Mouse (Mus musculus): ENCODE data around the gene Trpc6. TPM values are rescaled to one million over a fixed set of nuclear protein-coding genes. Genes with fewer than 3 reads are reported as not detected.

Trpc6 gene
- polyA plus RNA-seq (2015; fragmentation: Nextera tagmentation; extraction: Ambion mirVana) = 4.8 TPM in 2 replicates

- under 1% methylated on average over 44 of the region's 44 CpGs for WGBS
- ATAC-seq (ENCODE audit: borderline replicate concordance, extremely low read depth, low FRiP score, low TSS enrichment) = peak; percentile 87; the same call in 1 of the 2 replicates
- H3K27ac ChIP-seq = no peak within 1 kb of the TSS
Observed at GRCm38 (mm10) chr9:8544041-8544794, at the start of gene Trpc6. Gene Trpc6, plus strand, starts transcription at chr9:8544142.

GRCm38 (mm10) chr9:8520911-8521310 is 23.0 kb upstream of the Trpc6 start:
- ATAC-seq (ENCODE audit: borderline replicate concordance, extremely low read depth, low FRiP score, low TSS enrichment) = no peak
- no peaks in the 10 kb centered on the region for H3K9me3 ChIP-seq
- H3K4me1 ChIP-seq = no peaks in the 10 kb centered on the region
- no peak overlapping the region for H3K27ac ChIP-seq
- H3K27me3 ChIP-seq = no peaks in the 10 kb centered on the region
- no peaks in the 10 kb centered on the region for H3K36me3 ChIP-seq
- H3K4me2 ChIP-seq = no peak overlapping the region
- no peak overlapping the region for H3K4me3 ChIP-seq
- H3K9ac ChIP-seq = no peak overlapping the region

More at GRCm38 (mm10) chr9:8544041-8544794, at the start of gene Trpc6:
- H3K36me3 ChIP-seq = no peaks in the 10 kb centered on the region
- peak within 1 kb of the TSS; percentile 92 for H3K4me2 ChIP-seq
- H3K9ac ChIP-seq = peak within 1 kb of the TSS; percentile 40
- peaks cover 9% of the 10 kb centered on the region for H3K27me3 ChIP-seq
- H3K4me1 ChIP-seq = peaks cover 9% of the 10 kb centered on the region; the same call in 1 of the 2 replicates
- no peaks in the 10 kb centered on the region for H3K9me3 ChIP-seq
- H3K4me3 ChIP-seq = peak within 1 kb of the TSS; percentile 44

DNA sequence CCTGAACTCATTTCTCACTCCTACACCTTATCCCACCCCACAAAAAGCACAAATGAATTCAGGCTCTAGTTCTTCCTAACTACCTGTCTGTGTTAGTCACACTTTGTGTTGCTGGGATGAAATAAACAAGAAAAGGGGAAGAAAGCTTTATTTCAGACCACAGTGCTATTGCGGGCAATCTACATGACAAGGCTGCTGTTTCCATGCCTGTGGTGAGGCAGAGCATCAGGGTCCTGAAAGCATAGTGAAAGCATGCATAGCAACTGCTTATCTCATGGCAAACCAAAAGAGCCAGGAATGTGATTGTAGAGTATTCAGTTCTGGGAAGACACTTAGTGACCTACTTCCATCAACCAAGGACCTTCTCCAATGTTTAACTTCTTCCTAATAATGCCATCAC is 10.3 kb upstream of the Trpc6 start:
- no peaks in the 10 kb centered on the region for H3K9me3 ChIP-seq
- no peak overlapping the region for H3K27ac ChIP-seq
- 90% methylated on average over 1 of the region's 1 CpGs for WGBS

GRCm38 (mm10) chr9:8545236-8545635 is 1.3 kb downstream of the Trpc6 start:
- peaks cover 9% of the 10 kb centered on the region for H3K27me3 ChIP-seq
- no peak overlapping the region for H3K27ac ChIP-seq
- peaks cover 9% of the 10 kb centered on the region; the same call in 1 of the 2 replicates for H3K4me1 ChIP-seq
- no peaks in the 10 kb centered on the region for H3K36me3 ChIP-seq
- no peak for ATAC-seq (ENCODE audit: borderline replicate concordance, extremely low read depth, low FRiP score, low TSS enrichment)
- no peak overlapping the region for H3K9ac ChIP-seq
- H3K9me3 ChIP-seq = no peaks in the 10 kb centered on the region
- H3K4me3 ChIP-seq = peak overlapping the region; percentile 44
- 51% methylated on average over 2 of the region's 2 CpGs for WGBS
- peak overlapping the region; percentile 92; the same call in 1 of the 2 replicates for H3K4me2 ChIP-seq

More for the DNA sequence above, 10.3 kb upstream of the Trpc6 start:
- Histone ChIP-seq H3K4me3 (no peak overlapping the region), H3K27me3 (no peaks in the 10 kb centered on the region), H3K9ac (no peak overlapping the region), H3K4me1 (no peaks in the 10 kb centered on the region), H3K36me3 (no peaks in the 10 kb centered on the region), H3K4me2 (no peak overlapping the region)
- ATAC-seq (ENCODE audit: borderline replicate concordance, extremely low read depth, low FRiP score, low TSS enrichment) = no peak

- H3K9me3 ChIP-seq = no peaks in the 10 kb centered on the region
- no peak overlapping the region for H3K4me2 ChIP-seq
- WGBS = 34% methylated on average over 1 of the region's 1 CpGs
- no peaks in the 10 kb centered on the region for H3K36me3 ChIP-seq
- no peak overlapping the region for H3K4me3 ChIP-seq
- ATAC-seq (ENCODE audit: borderline replicate concordance, extremely low read depth, low FRiP score, low TSS enrichment) = no peak
- no peaks in the 10 kb centered on the region for H3K27me3 ChIP-seq
- no peak overlapping the region for H3K27ac ChIP-seq
- H3K9ac ChIP-seq = no peak overlapping the region
- no peaks in the 10 kb centered on the region for H3K4me1 ChIP-seq
Observed at GRCm38 (mm10) chr9:8558574-8558973, 14.6 kb downstream of the Trpc6 start.

DNA sequence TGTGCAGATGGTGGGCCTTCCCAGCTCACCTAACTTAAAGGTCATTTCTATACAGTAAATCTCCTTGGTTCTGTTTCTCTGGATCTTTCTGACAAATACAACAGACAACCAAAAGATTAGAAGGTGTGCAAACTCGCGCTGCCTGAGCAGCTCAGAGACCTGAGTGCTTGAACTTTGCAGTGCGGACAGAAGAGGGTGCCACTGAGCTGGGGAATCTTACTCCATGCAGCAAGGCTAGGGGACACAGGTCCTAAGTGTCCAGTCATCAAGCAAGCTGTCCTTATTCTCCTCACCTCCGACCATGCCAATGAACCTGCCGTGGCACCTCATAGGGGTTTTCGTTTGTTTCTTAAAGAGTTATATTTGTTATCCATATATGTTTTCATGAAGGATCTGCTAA is 48.7 kb downstream of the Trpc6 start:
- ATAC-seq (ENCODE audit: borderline replicate concordance, extremely low read depth, low FRiP score, low TSS enrichment) = no peak
- 50% methylated on average over 6 of the region's 6 CpGs for WGBS
- Histone ChIP-seq H3K4me1 (no peaks in the 10 kb centered on the region), H3K4me2 (no peak overlapping the region), H3K36me3 (no peaks in the 10 kb centered on the region), H3K27ac (no peak overlapping the region), H3K9me3 (no peaks in the 10 kb centered on the region), H3K4me3 (no peak overlapping the region), H3K27me3 (no peaks in the 10 kb centered on the region), H3K9ac (no peak overlapping the region)

DNA sequence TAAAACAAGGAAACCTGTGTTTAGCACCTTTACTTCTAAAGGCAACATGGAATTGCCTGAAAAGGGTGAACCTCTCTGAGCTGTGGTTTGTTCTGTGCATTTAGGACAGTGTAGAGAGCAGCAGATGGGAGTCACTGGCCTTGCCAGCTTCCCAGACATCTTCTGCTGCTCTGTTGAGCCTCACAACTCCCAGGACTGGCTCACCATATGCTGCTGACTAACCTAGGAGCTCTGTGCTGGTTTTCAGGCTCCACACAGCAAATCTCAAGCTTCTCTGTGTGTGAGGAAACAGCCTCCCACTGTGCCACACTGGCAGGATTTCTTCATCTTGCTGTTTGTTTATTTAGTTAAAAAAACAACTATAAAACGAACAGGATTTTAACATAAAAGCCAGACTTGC is 53.1 kb downstream of the Trpc6 start:
- H3K36me3 ChIP-seq = no peaks in the 10 kb centered on the region
- WGBS = 8% methylated on average over 1 of the region's 1 CpGs
- H3K4me2 ChIP-seq = no peak overlapping the region
- H3K4me3 ChIP-seq = no peak overlapping the region
- no peak for ATAC-seq (ENCODE audit: borderline replicate concordance, extremely low read depth, low FRiP score, low TSS enrichment)
- H3K9me3 ChIP-seq = no peaks in the 10 kb centered on the region
- H3K9ac ChIP-seq = no peak overlapping the region
- no peak overlapping the region for H3K27ac ChIP-seq
- no peaks in the 10 kb centered on the region for H3K27me3 ChIP-seq
- H3K4me1 ChIP-seq = no peaks in the 10 kb centered on the region

GRCm38 (mm10) chr9:8606816-8607491 is 63.0 kb downstream of the Trpc6 start:
- Histone ChIP-seq H3K9me3 (no peaks in the 10 kb centered on the region), H3K36me3 (no peaks in the 10 kb centered on the region), H3K27me3 (no peaks in the 10 kb centered on the region), H3K4me2 (no peak overlapping the region), H3K9ac (no peak overlapping the region), H3K4me1 (no peaks in the 10 kb centered on the region), H3K4me3 (no peak overlapping the region), H3K27ac (no peak overlapping the region)
- ATAC-seq (ENCODE audit: borderline replicate concordance, extremely low read depth, low FRiP score, low TSS enrichment) = no peak

GRCm38 (mm10) chr9:8634344-8634743 is 90.4 kb downstream of the Trpc6 start:
- no peaks in the 10 kb centered on the region for H3K36me3 ChIP-seq
- H3K9ac ChIP-seq = no peak overlapping the region
- H3K4me2 ChIP-seq = no peak overlapping the region
- 25% methylated on average over 2 of the region's 2 CpGs for WGBS
- H3K27ac ChIP-seq = no peak overlapping the region
- ATAC-seq (ENCODE audit: borderline replicate concordance, extremely low read depth, low FRiP score, low TSS enrichment) = no peak
- H3K4me1 ChIP-seq = no peaks in the 10 kb centered on the region
- H3K4me3 ChIP-seq = no peak overlapping the region
- H3K9me3 ChIP-seq = no peaks in the 10 kb centered on the region
- no peaks in the 10 kb centered on the region for H3K27me3 ChIP-seq

- H3K9ac ChIP-seq = no peak overlapping the region
- H3K4me3 ChIP-seq = no peak overlapping the region
- H3K36me3 ChIP-seq = no peaks in the 10 kb centered on the region
- H3K4me1 ChIP-seq = no peaks in the 10 kb centered on the region
- 70% methylated on average over 5 of the region's 5 CpGs for WGBS
- no peak overlapping the region for H3K27ac ChIP-seq
- no peak for ATAC-seq (ENCODE audit: borderline replicate concordance, extremely low read depth, low FRiP score, low TSS enrichment)
- H3K9me3 ChIP-seq = no peaks in the 10 kb centered on the region
- H3K4me2 ChIP-seq = no peak overlapping the region
- no peaks in the 10 kb centered on the region for H3K27me3 ChIP-seq
Observed at GRCm38 (mm10) chr9:8643453-8643852, 99.5 kb downstream of the Trpc6 start.

- no peak for ATAC-seq (ENCODE audit: borderline replicate concordance, extremely low read depth, low FRiP score, low TSS enrichment)
- no peak overlapping the region for H3K4me2 ChIP-seq
- no peaks in the 10 kb centered on the region for H3K9me3 ChIP-seq
- H3K27me3 ChIP-seq = no peaks in the 10 kb centered on the region
- no peak overlapping the region for H3K4me3 ChIP-seq
- no peaks in the 10 kb centered on the region for H3K4me1 ChIP-seq
- no peak overlapping the region for H3K27ac ChIP-seq
- H3K36me3 ChIP-seq = no peaks in the 10 kb centered on the region
- H3K9ac ChIP-seq = no peak overlapping the region
Observed at GRCm38 (mm10) chr9:8655347-8655746, 111.4 kb downstream of the Trpc6 start.

DNA sequence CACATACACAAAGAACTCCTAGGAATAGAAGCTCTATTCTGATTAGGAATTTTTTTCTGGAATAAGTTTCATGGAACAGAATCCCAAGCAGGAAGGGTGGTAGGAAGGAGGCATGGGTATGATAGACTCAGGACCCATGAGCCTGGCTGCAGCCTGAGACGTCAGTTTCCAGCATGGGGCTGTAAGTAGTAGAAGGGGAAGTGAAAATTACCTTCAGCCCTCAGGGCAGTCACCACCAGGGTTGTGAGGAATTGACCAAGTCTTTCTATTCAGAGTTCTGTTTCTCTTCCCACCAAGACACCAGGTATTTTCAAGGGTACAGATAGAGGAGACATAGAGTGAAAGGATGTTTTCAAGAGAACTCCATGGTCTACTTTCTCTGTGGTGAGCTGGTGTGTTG is 129.0 kb downstream of the Trpc6 start:
- 67% methylated on average over 1 of the region's 1 CpGs for WGBS
- no peak overlapping the region for H3K4me3 ChIP-seq
- no peaks in the 10 kb centered on the region for H3K36me3 ChIP-seq

More for the DNA sequence above, 129.0 kb downstream of the Trpc6 start:
- Histone ChIP-seq H3K9ac (no peak overlapping the region), H3K27me3 (no peaks in the 10 kb centered on the region), H3K9me3 (no peaks in the 10 kb centered on the region), H3K4me1 (no peaks in the 10 kb centered on the region), H3K27ac (no peak overlapping the region), H3K4me2 (no peak overlapping the region)
- no peak for ATAC-seq (ENCODE audit: borderline replicate concordance, extremely low read depth, low FRiP score, low TSS enrichment)
